Mouse (Mus musculus) cerebellum, adult 9-11 months (tissue): Measurements from ENCODE around the gene Cap2.

Source experiments
- DNase-seq: peaks from one replicate; pipeline ENCODE4 v3.0.0; 2022

The Cap2 gene

GRCm38 (mm10) chr13:46526645-46527044, 25.0 kb downstream of the Cap2 start:
- DNase-seq: no peak

GRCm38 (mm10) chr13:46527340-46527739, 25.7 kb downstream of the Cap2 start:
- no peak for DNase-seq

- no peak for DNase-seq
These were observed 27.4 kb downstream of the Cap2 start for GRCm38 (mm10) chr13:46529037-46529436.

GRCm38 (mm10) chr13:46530546-46530945, 28.9 kb downstream of the Cap2 start:
- DNase-seq: no peak

GRCm38 (mm10) chr13:46531676-46532075, 30.0 kb downstream of the Cap2 start:
- no peak for DNase-seq

- no peak for DNase-seq
These were observed 30.6 kb downstream of the Cap2 start for GRCm38 (mm10) chr13:46532276-46532675.

GRCm38 (mm10) chr13:46533342-46534129, 31.9 kb downstream of the Cap2 start:
- no peak for DNase-seq

GRCm38 (mm10) chr13:46534171-46534968, 32.7 kb downstream of the Cap2 start:
- no peak for DNase-seq

GRCm38 (mm10) chr13:46534969-46535785, 33.5 kb downstream of the Cap2 start:
- DNase-seq: no peak

- no peak for DNase-seq
These were observed 37.6 kb downstream of the Cap2 start for GRCm38 (mm10) chr13:46539284-46539683.

- DNase-seq: no peak
These were observed 39.3 kb downstream of the Cap2 start for GRCm38 (mm10) chr13:46540943-46541342.

GRCm38 (mm10) chr13:46542782-46543181, 41.1 kb downstream of the Cap2 start:
- DNase-seq: no peak

- no peak for DNase-seq
These were observed 43.0 kb downstream of the Cap2 start for GRCm38 (mm10) chr13:46544608-46545007.

- no peak for DNase-seq
These were observed 43.4 kb downstream of the Cap2 start for GRCm38 (mm10) chr13:46545081-46545480.

GRCm38 (mm10) chr13:46546846-46547245, 45.2 kb downstream of the Cap2 start:
- DNase-seq: no peak

GRCm38 (mm10) chr13:46547253-46547652, 45.6 kb downstream of the Cap2 start:
- DNase-seq: no peak

- no peak for DNase-seq
These were observed 46.5 kb downstream of the Cap2 start for GRCm38 (mm10) chr13:46548132-46548531.

- DNase-seq: no peak
These were observed 47.0 kb downstream of the Cap2 start for GRCm38 (mm10) chr13:46548600-46549179.

- DNase-seq: no peak
These were observed 49.0 kb downstream of the Cap2 start for GRCm38 (mm10) chr13:46550627-46551026.

GRCm38 (mm10) chr13:46554736-46555135, 53.1 kb downstream of the Cap2 start:
- DNase-seq: no peak

GRCm38 (mm10) chr13:46565913-46566312, 64.3 kb downstream of the Cap2 start:
- no peak for DNase-seq

- no peak for DNase-seq
These were observed 67.8 kb downstream of the Cap2 start for GRCm38 (mm10) chr13:46569469-46569868.

- peak; percentile 42 for DNase-seq
These were observed 69.5 kb downstream of the Cap2 start for GRCm38 (mm10) chr13:46571141-46571592.
